Mouse (Mus musculus) T-helper 17 cell (primary cell): ENCODE measurements at regions not wholly inside any gene's neighbourhood (a gene's known extent, or its start where the extent isn't known, plus 50 kb on each side); places are given as distances from the start of the nearest gene placed in this dataset.

Source experiments
- in situ Hi-C, 2 experiments: fragments of 300-600 bp; cut with MboI, MseI; formaldehyde crosslinking; loops; 1 replicate in 1 of 2; 2 replicates in 1 of 2; pipeline ENCODE4 v1.15.1; 2025; ENCODE audit warnings: high pct_unique_total_duplicates in 2 of 2

DNA sequence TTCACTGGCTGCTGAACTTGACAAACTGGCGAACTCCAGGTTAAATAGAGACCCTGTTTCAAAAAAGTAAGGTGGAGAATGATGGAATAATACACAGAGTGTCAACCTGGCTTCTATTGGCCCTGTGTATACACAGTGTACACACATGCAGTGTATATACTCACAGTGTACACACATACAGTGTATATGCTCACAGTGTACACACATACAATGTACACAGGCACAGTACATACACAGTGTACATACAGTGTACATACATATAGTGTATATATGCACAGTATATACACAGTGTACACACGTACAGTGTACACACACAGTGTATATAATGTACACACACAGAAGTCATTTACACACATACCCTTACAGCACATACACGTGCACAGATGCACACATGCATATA lies 52.4 kb upstream of the Aldh1b1 start:
- in situ Hi-C loops: no loop called here

DNA sequence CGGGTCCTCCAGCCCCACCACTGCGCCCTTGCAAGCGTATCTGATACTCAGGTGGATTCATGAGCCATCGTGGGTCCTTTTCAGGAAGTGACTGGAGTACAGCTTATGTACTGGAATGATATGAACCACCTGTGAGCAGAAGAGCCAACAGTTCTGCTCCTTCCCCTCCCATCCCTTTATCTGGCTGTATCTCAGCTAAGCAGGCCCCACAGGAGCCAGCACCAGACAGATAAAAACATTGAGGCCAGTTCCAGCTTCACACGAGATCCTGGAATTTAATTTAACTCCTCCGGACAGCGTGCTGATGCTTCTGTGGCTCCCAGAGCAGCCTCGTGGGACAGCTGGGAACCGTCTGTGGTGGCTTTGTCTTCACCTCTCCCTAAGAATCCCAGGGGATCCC lies 53.1 kb upstream of the Aldh1b1 start:
- in situ Hi-C loops: no loop called here

DNA sequence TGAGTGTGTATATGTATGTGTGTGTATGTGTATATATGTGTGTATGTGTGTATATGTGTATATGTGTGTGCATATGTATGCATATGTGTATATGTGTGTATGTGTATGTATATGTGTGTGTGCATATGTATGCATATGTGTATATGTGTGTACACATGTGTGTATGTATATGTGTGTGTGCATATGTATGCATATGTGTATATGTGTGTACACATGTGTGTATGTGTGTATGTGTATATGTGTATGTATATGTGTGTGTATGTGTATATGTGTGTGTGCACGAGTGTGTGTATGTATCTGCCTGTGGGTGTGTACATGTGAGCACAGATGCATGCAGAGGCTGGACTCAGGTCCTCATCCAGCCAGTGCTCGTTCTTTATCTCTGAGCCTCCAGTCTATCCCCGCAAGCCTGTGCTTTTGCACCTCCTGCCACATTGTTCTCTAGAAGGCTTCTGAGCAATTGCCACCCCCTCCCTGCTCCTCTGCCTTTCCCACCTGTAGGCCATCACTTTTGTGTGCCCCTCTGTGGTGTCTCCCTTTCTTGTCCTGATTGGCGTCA lies 53.9 kb upstream of the Aldh1b1 start:
- in situ Hi-C loops: no loop called here

DNA sequence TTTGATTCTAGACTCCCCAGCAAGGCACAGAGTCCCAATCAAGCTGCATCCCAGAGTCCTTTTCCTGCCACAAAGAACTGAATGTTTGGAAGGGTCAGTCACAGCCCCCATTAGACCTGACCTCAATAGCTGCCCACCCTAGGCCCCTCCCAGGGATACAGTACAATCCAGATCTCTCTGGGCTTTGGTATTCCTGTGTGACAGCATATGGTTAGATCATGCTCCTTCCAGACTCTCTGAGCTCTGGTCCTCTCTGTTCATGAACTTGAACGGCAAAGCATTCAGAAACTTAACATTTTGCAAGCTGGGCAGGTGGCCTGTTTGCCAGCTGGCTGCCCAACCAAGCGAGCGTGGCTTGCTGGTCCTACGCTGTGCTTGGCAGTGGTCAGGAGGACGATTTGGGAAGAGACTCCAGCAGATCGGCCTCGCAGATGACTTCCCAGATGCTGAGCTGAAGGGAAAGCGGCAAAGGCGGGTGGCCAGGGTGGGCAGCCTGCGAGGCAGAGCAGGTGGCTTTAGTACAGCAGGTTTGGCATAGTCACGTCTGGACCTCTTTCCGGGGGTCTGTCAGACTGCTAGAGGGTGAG lies 58.0 kb upstream of the Aldh1b1 start:
- in situ Hi-C loops: no loop called here

DNA sequence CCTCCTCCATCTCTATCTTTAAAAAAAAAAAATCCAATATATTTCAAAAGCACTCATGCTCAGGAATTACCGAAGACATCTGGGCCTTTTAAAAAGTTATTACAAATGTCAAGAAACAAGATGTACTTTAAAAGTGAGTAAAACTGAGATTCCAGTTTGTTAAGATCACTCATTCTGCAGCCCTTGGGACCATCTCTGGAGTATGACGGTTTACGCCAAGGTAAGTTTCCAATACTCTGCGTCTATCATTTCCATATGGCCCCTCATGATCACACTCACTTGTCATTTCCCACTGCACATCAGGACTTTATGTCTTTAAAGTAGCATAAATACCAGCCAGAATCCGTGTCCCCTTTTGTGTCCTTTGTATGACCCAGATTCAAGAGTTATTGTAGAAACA lies 58.5 kb upstream of the Aldh1b1 start:
- in situ Hi-C loops: no loop called here

DNA sequence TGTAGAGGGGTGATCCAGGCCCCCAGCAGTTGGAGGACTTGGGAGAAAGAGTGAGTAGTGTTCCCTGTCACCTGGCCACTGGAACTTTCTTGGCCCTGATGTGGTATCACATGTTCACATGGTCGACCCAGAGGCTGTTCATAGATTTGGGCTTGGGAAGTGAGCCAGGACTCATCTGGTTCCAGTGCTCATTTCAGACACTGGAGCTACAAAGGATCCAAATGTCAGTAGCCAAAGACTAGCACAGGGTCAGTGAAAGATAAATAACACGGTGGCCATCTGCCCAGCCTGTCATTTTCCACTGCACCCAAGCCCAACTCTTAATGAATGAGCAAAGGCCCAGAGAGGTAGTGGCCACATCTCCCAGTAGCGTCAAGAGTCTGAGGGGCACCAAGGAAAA lies 59.1 kb upstream of the Aldh1b1 start:
- in situ Hi-C loops: no loop called here

DNA sequence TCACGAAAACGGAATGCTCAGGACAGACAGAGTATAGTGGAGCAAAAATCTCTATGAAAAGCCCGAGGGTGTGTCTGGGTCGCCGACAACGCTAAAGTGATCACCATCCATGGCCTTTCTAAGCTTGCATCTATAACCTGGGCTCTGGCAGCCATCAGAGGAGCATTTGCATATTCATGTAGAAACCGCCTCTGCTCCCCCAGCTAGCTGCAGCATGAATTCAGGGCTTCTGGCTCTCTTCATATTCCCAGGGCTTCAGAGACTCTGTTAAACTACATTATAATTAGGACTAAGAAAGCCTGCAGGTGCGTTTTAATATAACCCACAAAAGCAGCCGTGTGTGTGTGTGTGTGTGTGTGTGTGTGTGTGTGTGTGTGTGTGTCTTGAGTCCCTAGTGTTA lies 59.7 kb upstream of the Aldh1b1 start:
- in situ Hi-C loops: no loop called here

DNA sequence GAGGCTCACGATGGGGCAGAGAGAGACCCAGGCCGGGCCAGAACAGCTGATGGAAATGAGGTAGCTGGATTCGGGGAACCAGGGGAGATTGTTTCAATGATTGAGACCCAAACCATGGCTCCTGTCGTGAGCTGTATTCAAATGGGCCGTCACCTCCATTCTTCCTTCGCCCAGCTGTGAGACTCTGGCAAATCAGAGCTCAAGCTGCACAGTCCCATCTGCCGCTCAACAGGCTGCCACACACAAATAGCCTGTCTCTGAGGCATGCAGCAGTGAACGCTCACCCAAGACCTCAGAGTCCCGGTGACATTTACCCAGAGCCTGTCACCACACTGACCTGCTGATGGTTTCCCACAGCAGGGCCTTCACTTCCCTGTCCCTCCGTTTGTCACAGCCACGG lies 60.1 kb upstream of the Aldh1b1 start:
- in situ Hi-C loops: no loop called here

DNA sequence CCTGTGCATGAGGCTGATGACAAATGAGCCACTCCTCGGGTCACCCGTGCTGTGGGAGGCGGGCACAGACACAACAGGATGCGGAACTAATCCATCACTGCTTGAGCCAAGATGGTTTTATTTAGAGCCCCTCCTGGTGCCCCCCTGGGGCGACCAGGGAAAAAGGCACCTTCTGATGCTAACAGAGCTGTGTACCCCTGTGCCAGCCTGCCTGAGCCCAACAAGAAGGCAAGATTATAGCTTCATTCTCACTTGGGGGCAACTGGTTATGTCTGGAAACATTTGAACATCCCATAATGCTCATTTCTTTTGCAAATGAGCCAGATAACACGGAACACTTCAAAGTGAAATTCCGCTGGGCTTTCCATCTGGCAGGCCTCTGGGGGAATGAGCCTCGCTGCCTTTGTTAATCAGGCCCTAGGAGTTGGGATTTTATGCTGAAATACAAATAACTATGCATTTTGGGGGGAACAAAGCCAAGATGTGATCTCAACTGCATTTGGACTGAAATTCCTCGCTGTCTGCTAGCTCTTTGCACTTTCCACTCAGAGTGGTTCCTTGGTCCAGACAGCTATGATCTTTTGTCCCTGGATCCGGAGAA lies 62.5 kb upstream of the Aldh1b1 start:
- in situ Hi-C loops: no loop called here

DNA sequence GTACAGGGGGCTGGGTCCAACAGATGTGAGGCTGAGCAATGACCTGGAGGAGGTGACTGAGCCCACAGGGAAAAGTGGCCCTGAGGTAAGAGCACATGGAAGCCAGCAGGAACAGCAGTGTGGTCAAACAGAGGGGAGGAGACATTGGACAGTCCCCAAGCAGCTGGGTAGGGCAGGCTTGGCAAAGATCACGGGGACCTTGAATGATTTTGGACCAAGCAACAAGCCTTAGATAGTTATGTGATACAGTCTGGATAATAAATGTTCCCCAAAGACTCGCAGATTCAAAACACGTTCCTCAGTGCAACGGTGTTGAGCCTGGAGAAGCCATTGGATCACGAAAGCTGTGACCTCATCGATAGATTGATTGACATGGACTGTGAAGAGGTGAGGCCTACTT lies 64.8 kb upstream of the Aldh1b1 start:
- in situ Hi-C loops: no loop called here

DNA sequence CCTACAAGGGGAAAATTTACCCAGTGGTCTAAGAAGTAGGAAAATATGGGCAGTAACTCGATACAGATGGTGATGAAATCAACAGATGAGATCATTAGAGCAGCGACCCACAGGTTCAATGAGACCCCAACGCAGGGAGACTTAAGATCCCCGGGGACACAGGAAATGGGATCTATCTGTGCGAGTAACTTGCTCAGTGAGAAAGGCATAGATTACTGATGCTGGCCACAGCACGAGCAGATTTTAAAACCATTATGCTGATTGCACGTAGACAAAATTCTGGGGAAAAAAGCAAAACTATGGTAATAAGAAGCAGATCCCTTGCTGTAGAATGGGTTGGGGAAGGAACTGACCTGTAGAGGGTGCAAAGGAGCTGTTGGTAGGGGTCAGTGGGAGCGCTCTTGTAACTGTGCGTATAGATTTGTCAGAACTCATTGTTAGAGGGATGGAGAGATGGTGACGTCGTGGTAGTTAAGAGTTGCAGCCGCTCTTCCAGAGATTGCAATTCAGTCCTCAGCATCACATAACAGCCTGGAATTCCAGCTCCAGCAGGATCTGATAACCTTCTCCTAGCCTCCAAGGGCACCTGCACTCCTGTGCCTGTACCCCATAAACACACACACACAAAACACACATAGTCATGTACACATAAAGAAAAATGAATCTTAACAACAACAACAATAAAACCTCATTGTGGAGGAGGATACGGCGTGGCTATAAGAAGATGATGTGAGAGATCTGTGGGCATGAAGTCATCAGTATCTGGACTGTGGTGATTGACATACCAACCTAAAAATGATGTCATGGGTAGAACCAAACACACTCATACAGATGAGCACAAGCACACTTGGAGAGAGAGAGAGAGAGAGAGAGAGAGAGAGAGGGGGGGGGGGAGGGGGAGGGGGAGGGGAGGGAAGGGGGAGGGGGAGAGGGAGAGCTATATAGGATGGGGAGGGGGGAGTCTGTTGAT lies 67.7 kb upstream of the Aldh1b1 start:
- in situ Hi-C loops: no loop called here

DNA sequence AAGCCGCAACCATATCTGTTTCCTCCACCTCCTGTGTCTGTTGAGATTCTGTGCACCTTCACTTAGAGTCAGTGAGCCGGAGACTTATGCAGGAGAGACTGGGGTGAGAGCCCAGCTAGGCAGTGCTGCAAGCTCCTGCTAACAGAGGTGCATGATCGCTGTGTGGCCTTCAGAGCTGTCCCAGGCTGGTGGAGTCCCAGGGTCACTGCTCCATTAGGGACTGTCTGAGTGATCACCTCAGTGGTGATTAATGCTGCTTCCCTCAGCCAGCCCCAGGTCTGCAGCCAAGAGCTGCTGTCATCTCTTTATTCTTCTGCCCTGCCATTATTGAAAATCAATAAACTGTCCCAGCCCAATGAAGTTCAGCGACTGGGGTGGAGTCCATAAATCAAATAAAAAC lies 69.0 kb upstream of the Aldh1b1 start:
- in situ Hi-C loops: no loop called here

DNA sequence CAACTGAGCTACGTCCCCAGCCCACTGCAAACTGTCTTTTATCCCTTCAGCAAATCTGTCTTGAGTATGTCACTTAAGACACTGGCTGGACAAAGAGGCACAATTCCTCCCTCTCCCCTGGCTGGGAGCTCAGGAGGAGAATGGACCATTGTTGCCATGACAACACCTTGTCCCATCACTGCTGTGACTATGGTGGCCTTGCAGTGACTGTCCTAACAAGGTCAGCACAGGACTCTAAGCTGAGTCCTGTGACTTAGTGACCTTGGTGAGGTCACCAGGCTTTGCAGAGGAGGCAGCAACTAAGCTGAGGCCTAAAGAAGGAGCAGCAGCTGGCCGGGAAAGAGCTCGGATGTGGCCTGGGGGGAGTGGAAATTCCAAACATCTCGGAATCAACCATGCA lies 70.0 kb upstream of the Aldh1b1 start:
- in situ Hi-C loops: no loop called here

DNA sequence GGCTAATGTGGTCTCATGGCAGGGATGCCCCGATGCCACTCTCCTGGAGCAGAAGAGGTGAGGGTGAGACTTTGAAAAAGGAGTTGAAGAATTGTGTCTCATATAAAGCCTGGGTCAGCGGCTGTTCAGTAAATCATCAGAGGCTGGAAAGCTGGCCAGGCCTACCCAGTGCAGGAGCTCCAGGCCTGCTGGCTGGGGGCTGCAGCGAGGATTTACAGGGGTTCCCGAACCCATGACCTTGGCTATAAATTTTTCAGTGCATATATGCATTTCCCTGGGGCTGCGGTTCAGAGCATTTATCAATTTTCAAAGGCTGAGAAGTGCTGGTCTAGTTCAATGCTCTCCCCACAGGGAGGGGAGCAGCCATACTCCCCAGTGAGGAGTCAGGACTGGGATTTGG lies 70.9 kb upstream of the Aldh1b1 start:
- in situ Hi-C loops: no loop called here

DNA sequence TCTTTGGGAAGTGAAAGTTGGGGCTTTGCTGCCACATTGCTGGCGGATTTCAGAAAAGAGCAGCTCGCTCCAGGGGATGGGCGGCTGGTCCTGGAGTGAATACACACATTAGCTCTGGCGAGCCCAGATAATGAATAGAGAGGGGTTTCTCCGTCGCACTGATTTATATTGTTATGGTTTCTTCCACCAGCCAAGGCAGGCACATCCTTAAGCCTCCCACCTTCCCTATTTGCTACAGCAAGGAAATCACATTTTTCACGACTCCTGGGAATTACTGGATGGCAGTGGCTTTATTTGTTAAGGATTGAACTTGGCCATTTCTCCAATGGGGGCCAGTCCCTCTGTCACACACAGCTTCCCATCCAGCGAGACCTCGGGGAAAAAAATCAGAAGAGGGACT lies 71.3 kb upstream of the Aldh1b1 start:
- in situ Hi-C loops: no loop called here

DNA sequence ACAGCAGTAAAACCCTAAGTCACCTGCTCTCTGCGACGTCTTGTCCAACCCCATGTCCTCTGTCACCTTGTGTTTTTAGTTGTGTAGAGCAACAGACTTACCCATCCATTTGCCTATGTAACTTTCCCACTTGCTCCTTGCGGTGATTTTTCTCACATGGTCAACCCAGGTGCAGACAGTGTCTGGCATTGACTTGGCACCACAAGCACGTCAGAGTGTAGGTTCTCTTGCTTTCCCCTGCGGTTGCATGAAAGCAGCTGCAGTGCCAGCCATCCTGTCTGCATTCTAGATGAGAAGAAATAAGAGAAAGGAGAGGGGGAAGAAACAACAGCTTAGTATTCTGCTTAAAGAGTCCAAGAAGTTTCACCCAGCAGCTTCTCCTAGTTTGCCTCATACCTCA lies 72.0 kb upstream of the Aldh1b1 start:
- in situ Hi-C loops: no loop called here

DNA sequence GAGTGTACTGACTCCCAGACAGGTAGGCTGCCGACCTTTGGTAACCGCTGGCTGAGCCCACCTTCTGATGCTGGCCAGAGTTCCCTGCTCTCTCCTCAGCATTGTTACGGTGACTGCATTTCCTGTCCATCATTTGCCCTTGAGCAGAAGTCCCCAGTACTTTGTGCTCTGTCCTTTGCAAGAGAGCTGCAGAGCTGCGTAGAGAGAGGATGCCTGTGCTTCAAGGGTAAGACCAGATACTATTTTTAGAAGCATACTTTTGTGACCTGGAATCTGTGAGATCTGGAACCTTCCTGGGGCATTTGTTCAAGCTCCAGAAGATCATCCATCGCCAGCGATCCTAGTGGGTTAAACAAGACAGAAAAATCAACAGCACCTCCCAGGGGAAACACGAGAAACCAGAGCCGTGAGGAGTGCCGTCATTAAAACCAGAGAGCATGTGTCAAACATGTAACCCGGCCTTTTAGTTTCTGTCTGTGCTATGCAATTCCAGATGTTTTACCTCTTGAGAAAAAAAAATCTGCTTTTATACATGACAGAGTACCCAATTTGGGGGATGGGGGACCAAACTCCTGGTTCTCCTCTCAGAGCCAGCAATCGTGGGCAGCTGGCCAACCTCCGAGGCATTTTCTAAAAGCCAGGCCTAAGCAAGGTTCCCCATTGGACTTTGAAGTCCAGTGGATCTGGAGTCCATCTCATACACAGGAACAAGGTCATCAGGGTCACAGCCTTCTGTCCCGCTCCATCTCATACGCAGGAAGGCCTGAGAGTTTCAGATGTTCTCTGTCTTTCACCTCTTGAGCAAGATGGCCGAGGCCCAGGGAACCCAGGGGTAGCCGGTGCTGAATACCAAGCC lies 73.5 kb upstream of the Aldh1b1 start:
- in situ Hi-C loops: no loop called here

DNA sequence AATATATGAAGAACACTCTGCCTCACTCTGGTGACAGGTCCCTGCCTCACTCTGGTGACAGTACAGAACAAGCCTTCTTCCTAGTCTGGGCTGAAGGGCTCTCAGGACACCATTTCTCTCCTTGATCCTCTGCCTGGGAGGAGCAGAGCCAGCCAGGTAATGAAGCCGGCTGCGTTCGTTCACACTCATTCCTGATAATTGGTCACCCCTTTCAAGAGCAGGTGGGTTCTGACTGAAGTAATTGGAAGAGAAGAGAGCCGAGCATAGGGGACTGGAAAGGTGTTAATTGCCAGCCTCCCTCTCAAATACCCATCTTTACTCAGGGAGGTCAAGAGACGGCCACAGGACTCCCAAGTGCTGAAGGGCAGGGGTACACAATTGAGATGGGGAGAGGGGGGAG lies 78.5 kb upstream of the Aldh1b1 start:
- in situ Hi-C loops: no loop called here

DNA sequence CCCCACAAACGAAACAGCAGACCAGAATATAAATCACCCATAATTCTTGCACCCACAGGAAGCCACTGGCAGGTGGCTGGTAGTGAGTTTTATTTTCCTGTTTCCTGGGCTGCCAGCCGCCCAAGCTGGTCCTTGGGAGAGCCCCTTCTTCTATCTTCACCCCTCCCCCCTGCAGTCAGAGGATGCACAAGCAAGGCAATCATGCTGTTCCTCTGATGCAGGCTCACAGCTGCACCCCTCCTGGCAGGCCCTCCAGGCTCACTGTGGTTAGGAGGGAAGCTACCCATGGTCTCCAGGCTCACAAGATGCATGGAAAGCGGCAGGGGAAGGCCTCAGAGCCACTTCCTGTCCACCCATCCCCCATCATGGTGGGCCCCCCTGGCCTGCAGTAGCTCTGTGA lies 79.3 kb upstream of the Aldh1b1 start:
- in situ Hi-C loops: no loop called here

DNA sequence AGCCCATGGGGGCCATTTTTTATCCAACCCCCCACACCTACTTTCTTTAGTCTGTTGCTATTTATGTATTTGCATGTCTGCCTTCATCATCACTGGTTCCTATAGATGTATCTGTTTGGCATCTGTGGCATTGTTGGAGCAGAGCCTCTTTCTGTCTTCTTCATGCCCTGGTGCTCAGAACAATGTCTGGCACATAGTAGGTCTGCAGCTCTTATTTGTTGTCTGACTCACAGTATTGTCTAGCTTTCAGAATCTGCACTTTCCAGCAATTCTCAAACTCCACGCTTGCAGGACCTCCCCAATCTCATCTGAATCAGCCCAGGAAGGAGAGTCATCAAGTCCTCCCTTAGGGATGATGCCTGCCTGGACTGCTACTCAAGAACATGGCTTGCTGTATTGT lies 82.9 kb upstream of the Aldh1b1 start:
- in situ Hi-C loops: no loop called here

DNA sequence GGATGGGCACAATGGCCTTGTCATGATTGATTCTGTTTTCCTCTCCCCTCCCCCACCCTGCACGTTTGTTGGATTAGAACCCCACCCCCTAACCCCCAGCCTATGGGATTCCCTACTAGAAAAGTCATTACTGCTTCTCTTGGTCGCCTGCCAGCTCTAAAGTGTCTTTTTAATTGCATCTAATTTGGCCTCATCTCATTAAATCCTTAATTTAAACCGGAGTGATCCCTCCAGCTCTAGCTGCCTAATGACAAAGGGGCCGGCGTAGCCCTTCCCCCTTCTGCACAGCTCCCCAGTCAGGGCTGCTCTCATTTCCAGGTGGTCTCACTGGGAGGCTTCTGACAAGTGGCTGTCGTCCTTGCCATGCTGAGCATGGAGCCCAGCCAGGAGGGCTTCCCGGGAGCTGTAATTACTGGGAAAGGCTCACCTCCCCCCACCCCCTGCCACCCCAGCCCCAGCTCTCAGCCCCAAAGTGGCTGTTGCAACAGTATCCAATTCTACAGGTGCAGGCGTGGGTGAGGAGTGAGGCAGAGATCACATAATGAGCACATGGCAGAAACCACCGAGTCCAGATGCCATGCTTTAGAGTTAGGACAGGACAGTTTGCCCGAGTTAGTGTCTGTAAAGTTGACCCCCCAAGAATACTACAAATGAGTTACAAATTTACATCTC lies 84.8 kb upstream of the Aldh1b1 start:
- in situ Hi-C loops: no loop called here
